Mouse (Mus musculus) testis, postnatal 10 days (tissue): ENCODE measurements at regions not wholly inside any gene's neighbourhood (a gene's known extent, or its start where the extent isn't known, plus 50 kb on each side); places are given as distances from the start of the nearest gene placed in this dataset.
A peak's percentile ranks its signal among the peaks of the same experiment; 100 is the strongest.

Experiments
- DNase-seq: peaks from one replicate; pipeline ENCODE4 v3.0.0; 2021; ENCODE audit warnings: low spot score

GRCm38 (mm10) chr15:7005142-7005541, 85.3 kb upstream of the Lifr start:
- DNase-seq, result no peak

GRCm38 (mm10) chr15:7006271-7006670, 84.1 kb upstream of the Lifr start:
- DNase-seq, result no peak

GRCm38 (mm10) chr15:7008725-7009380, 81.6 kb upstream of the Lifr start:
- DNase-seq, result no peak

GRCm38 (mm10) chr15:7010966-7011695, 79.3 kb upstream of the Lifr start:
- no peak for DNase-seq

DNA sequence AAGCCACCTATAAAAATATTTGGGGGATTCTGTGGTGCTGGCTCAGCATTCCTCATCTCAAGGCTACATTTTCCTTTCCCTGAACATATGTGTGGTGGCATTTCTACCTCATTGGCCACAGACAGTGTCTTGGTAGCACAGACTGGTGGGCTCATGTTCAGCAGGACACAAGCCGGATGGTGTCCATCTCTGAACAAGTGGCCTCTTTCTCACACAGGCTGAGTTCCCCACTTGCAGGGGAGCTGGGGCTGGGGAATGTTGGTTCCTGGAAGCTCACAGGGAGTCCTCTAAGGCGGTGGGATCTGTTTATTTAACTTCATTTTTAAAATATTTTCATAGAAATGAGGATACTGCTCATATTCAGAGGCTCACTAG, 78.7 kb upstream of the Lifr start:
- DNase-seq, result no peak

GRCm38 (mm10) chr15:7012446-7012845, 78.0 kb upstream of the Lifr start:
- no peak for DNase-seq

DNA sequence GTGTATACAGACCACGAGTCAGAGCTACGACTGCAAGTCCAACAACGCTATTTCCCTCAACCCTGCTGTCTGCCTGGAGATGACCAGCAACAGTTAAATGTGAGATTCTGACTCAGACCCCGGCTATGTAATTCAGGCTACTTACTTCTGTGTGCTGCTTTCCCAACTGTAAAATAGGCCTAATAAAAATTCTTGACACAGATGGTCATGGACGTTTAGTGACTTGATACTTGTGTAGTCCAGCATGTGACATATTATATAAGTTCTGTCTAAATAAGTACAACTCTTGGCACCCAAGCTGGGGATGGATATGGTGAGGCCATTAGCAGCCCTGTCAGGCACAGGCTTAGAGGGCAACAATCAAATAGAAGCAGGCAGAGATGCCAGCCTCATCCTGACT, 77.4 kb upstream of the Lifr start:
- no peak for DNase-seq

- DNase-seq, result no peak
Measured at GRCm38 (mm10) chr15:7014984-7015383, 75.4 kb upstream of the Lifr start.

DNA sequence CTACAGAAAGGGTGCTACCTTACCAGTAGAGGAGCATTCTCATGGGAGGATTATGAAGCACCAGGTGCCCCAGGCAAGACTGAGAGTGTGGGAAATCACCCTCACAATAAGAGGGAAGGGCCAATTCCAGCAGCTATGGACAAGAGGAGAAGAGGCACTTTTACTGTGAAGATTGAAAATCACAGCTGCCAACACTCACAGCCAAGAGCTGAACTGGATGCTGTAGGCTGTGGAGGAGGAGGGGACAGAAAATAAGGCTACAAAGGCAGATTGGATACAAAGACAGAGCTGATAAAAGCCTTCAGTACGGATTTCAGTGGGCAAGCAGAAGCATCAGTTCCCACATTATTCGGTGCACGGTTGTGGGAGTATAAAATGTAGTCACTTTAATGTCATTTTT, 74.4 kb upstream of the Lifr start:
- DNase-seq, result no peak

- no peak for DNase-seq
Measured at GRCm38 (mm10) chr15:7017281-7017845, 73.1 kb upstream of the Lifr start.

DNA sequence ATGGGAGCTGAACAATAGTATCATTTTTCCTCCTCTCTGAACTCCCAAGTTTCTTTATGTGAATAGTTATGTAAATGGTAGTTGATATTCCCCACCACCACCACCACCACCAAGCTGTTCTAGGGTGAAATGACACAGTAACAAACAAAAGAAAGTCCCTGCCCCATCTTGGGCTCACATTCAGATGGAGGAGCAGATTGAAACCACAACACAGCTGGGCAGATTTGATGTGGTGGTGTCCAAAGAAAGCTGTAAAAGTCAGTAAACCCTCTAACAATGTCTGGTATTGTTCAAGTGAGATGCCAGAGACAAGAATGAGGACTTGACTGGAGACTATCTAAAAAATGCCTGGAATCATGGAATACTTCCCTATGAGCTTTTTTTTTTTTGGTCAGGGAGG, 67.8 kb upstream of the Lifr start:
- no peak for DNase-seq

DNA sequence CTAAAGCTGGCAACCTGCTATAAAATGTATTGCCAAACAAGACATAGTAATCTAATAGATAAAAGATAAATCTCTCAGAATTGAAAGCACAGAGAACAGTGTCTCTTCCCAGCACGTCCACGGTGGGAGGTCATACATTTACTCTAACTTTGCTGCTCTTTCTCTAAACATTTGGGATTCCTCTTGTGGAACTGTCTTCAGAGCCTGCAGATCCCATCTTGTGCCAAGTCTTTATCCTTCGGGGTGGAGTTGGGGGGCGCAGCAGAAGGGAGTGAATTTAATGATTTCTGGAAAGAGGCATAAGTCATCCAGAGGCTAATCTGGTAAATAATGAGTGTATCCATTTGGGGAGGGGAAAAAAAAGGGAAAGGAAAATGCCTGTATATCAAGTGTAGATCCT, 65.2 kb upstream of the Lifr start:
- no peak for DNase-seq

GRCm38 (mm10) chr15:7031297-7032043, 58.9 kb upstream of the Lifr start:
- no peak for DNase-seq

- DNase-seq, result no peak
Measured at GRCm38 (mm10) chr15:7037475-7037874, 52.9 kb upstream of the Lifr start.

DNA sequence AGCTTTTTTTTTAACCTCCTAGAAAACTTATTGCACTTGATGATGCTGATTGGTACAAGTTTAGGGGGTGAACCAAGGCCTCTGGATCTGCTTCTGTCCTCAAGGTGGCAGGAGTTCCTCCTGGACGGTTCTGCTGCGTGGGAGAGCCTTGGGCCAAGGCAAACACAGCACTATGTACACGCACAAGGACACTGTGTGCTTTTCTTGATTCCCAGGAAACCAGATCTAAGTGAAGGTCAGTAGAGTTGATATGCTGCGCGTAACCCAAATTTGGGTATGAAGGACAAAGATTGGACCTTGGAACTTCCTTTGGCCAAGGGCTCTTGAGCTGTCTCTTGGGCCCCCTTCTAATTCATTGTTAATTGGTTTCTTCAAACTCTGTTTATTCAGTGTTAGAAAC, 51.3 kb upstream of the Lifr start:
- peak; percentile 64 for DNase-seq

DNA sequence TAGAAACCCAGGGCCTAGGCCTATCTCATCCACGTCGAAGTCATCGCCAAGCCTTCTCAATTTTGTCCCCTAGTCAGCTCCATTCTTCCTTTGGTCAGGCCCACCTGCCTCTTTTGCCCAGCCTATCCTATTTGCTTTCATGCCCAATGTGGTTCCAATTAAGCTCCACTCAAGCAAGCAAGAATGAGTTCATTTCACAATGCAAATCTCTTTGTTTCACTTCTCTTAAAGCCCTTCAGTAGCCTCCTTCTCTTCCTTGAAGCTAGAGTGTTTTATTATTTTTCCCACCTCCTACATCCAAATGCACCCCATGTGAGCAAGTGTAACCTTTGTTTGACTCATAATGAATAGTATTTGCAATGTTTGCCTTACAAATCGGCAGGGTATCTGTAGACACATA, 50.6 kb upstream of the Lifr start:
- no peak for DNase-seq
